Mouse (Mus musculus) kidney, embryonic 14.5 days (tissue): Measurements from ENCODE around the gene Bricd5. TPM values are rescaled to one million over a fixed set of nuclear protein-coding genes. Genes with fewer than 3 reads are reported as not detected.
A peak's percentile ranks its signal among the peaks of the same experiment; 100 is the strongest.

Experiments used
- ATAC-seq: fragments of 200-750 bp; cut with Nextera tagmentation; 2 replicates; pipeline ENCODE4 v1.8.0; 2017; ENCODE audit warnings: moderate number of reproducible peaks, mild to moderate bottlenecking, moderate TSS enrichment, moderate library complexity; ENCODE audit not compliant: low FRiP score, low TSS enrichment
- H3K27ac ChIP-seq: fragments of 300-500 bp; sonication (generic); 2 replicates; pipeline ENCODE4 v1.5.1; 2014; ENCODE audit warnings: low read depth, mild to moderate bottlenecking, low read length, moderate library complexity, mixed read lengths
- H3K27me3 ChIP-seq: fragments of 300-500 bp; sonication (generic); 2 replicates; pipeline ENCODE4 v1.6.1; 2014; ENCODE audit warnings: mild to moderate bottlenecking, low read length; ENCODE audit not compliant: control insufficient read depth, insufficient read depth
- H3K36me3 ChIP-seq: fragments of 300-500 bp; sonication (generic); 2 replicates; pipeline ENCODE4 v1.6.1; 2014; ENCODE audit warnings: low read length, mixed read lengths; ENCODE audit not compliant: control insufficient read depth, insufficient read depth
- H3K4me1 ChIP-seq: fragments of 300-500 bp; sonication (generic); 2 replicates; pipeline ENCODE4 v1.6.1; 2014; ENCODE audit warnings: low read length, mixed read lengths; ENCODE audit not compliant: control insufficient read depth, insufficient read depth
- H3K4me2 ChIP-seq: fragments of 300-500 bp; sonication (generic); replicated peaks from 2 replicates; pipeline ENCODE4 v1.6.1; 2014; ENCODE audit warnings: low read depth, mild to moderate bottlenecking, low read length
- H3K4me3 ChIP-seq: fragments of 300-500 bp; sonication (generic); 2 replicates; pipeline ENCODE4 v1.5.1; 2014; ENCODE audit warnings: mild to moderate bottlenecking, low read length
- H3K9ac ChIP-seq: fragments of 300-500 bp; sonication (generic); 2 replicates; pipeline ENCODE4 v1.6.1; 2014; ENCODE audit warnings: low read depth, mild to moderate bottlenecking, low read length, moderate library complexity
- H3K9me3 ChIP-seq: fragments of 300-500 bp; sonication (generic); 2 replicates; pipeline ENCODE4 v1.6.1; 2016; ENCODE audit warnings: low read length; ENCODE audit not compliant: control insufficient read depth
- WGBS: fragments of 180-500 bp; shearing (Covaris S2); extraction: QIAGEN DNeasy Blood & Tissue Kit; methylation state at CpG from one replicate; pipeline ENCODE4 v1.1.7; 2014; 5-methylcytosine and 5-hydroxymethylcytosine counted together
- polyA plus RNA-seq: library from polyadenylated mRNA; unstranded; fragments of >200 nt; fragmentation: Nextera tagmentation; extraction: Ambion mirVana; gene quantifications from 2 replicates; pipeline ENCODE4 v1.2.1, GENCODE M21; 2014

Gene Bricd5
- polyA plus RNA-seq, 1 experiment from 2014 or later, result 1.6 TPM

DNA sequence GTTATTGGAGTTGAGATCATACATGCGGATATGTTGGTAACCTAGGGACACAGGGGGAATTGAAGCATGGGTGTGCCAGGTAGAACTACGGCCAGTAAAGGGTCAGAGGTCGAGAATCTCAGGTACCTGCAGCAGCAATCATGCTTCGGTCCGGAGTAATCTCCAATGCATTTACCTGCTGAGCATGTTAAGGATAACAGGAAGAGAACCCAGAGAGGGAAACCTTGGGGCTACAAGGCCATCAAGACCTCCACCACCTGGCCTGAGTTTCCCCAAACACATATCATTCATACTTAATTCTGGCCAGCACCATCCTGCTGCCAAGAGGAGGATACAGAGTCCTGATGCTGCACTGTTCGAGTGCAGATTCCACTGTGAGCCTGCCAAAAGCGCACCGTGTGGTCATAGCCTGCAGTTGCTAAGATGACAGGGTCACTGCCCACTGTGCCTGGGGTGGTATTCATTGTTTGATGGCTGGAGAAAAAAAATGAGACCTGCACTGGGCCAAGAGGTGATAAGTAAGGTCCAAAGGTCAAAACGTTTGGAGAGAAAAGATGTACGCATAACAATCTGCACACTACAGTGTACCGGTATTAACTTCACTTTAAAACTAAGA lies 4.4 kb downstream of the Bricd5 start:
- peak overlapping the region; percentile 81 for H3K9ac ChIP-seq
- H3K27ac ChIP-seq, result no peak overlapping the region
- H3K9me3 ChIP-seq, result no peaks in the 10 kb centered on the region
- peaks cover 23% of the 10 kb centered on the region for H3K4me1 ChIP-seq
- no peaks in the 10 kb centered on the region for H3K27me3 ChIP-seq
- H3K36me3 ChIP-seq, result peaks cover 38% of the 10 kb centered on the region
- peak overlapping the region; percentile 75 for H3K4me3 ChIP-seq
- H3K4me2 ChIP-seq, result peak overlapping the region; percentile 64
- WGBS, result 50% methylated on average over 11 of the region's 11 CpGs
- ATAC-seq, result peak; percentile 17

DNA sequence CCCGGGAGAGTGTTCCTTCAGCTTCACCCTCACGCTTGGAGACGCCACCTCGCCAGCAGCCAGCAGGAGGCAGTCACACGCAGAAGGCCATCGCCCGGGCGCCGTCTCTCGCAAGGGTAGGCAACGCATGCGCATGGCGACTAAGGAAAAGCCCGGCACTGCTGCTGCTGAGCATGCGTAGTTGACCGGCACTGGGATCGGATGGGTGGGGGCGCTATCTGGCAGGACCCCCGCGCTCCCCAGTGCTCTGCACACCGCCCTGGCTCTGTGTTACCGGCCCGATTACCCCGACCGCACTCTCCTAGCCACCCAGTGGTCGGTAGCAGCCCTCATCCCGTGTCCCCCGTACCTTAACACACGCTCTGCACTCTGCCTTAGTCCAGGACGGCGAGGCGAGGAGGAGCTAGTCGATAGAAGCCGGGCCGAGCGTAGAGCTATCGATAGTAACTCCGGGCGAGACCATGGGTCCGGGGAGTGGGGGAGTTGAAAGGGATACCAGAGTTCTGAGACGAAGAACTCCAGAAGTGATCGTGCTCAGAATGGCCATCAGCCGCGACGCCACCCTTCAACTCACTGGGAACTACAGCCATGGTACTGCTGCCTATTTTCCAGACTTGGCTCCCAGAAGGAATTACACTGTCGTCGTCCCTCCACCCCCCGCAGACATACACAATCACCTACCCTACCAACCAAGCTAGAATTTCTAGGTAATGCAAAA lies 5.1 kb downstream of the Bricd5 start, which contains the start of gene Mlst8:
Mlst8 (minus strand) TSS at position 416 of the 718 bp plus-strand sequence.
- Histone ChIP-seq H3K36me3 (peaks cover 36% of the 10 kb centered on the region), H3K9ac (peak within 1 kb of the TSS; percentile 81), H3K4me2 (peak within 1 kb of the TSS; percentile 64), H3K27ac (peak within 1 kb of the TSS; percentile 93), H3K4me1 (peaks cover 17% of the 10 kb centered on the region), H3K4me3 (peak within 1 kb of the TSS; percentile 75), H3K27me3 (no peaks in the 10 kb centered on the region), H3K9me3 (no peaks in the 10 kb centered on the region)
- under 1% methylated on average over 48 of the region's 48 CpGs for WGBS
- peak; percentile 93 for ATAC-seq

DNA sequence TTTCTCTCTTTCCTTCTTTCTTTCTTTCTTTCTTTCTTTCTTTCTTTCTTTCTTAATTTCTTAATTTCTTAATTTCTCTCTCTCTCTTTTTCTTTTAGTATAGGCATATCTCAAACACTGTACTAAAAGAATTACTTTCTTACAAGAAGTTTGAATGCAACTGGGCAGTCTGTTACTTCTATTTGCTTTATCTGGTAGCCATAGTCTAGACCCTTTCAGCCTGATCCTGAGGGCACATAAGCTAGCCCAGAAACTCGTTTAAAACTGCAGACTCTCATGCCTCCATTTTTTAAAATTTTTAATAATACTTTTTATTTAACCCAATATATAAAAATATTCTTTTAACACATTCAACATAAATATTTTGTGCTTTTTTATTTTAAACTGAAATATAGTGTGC lies 5.7 kb downstream of the Bricd5 start:
- Histone ChIP-seq H3K4me3 (peak overlapping the region; percentile 75; the same call in 1 of the 2 replicates), H3K36me3 (peaks cover 29% of the 10 kb centered on the region), H3K27ac (no peak overlapping the region), H3K27me3 (no peaks in the 10 kb centered on the region), H3K4me1 (peaks cover 11% of the 10 kb centered on the region), H3K9ac (no peak overlapping the region), H3K4me2 (peak overlapping the region; percentile 35; the same call in 1 of the 2 replicates), H3K9me3 (no peaks in the 10 kb centered on the region)
- ATAC-seq, result no peak
- WGBS, result 18% methylated on average over 1 of the region's 1 CpGs

DNA sequence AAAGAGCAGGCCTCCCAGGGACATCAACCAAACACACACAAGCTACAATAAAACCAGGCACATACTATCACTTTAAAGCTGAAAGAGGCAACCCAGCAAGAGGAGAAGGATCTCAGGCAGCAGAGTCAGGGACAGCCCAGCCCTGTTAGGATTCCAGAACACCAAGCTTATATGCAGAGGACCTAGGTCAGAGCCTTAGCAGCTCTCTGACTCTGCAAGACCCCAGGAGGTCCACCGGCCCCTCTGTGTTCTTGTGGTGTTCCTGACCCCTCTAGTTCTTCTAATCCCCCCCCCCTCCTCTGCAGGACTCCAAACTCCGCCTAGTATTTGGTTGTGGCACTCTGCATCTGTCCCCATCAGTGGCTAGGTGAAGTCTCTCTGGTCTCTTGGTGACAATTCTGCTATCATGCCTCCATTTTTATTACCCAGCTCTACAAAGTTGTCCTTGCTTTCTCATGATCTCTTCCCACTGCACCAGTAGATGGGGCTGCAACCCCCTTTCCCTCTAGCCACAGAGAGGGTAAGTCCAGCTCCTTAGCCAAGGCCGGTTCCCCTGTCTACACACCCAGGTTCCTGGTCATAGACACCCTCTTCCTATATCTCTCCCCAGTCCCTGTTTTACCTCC lies 6.6 kb downstream of the Bricd5 start:
- Histone ChIP-seq H3K27ac (no peak overlapping the region), H3K4me3 (no peak overlapping the region), H3K9ac (no peak overlapping the region), H3K27me3 (no peaks in the 10 kb centered on the region), H3K36me3 (peaks cover 21% of the 10 kb centered on the region), H3K4me1 (peaks cover 10% of the 10 kb centered on the region), H3K4me2 (no peak overlapping the region), H3K9me3 (no peaks in the 10 kb centered on the region)
- WGBS, result 62% methylated on average over 3 of the region's 3 CpGs
- ATAC-seq, result no peak

DNA sequence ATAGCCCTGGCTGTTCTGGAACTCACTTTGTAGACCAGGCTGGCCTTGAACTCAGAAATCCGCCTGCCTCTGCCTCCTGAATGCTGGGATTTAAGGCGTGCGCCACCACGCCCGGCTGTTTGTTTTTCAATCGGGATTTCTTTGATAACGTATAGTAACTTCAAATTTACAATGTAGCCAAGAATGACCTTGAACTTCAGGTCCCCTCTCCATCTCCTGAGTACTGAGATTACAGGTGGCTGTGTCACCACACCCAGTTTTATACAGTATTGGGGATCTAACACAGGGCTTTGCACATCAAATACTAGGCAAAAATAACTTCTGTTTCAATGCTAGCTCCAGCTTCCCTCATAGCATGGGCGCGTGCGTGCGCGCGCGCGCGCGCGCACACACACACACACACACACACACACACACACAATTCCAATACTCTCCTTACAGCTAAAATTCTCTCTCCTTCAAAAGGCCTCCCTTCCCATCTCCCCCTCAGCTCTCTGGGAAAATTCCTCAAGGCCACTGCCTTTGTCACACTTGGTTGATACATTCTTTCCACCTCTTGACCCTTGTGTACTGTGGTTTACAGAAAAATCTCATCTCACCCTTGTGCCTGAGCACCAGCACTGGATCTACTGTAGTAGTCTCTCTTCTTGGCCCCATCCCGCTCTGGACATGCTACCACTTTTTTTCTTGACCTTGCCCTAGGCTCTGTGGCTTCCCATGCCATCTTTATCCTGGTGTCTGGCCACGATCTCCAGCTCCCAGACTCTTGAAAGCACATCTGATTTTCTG lies 7.5 kb downstream of the Bricd5 start:
- Histone ChIP-seq H3K9ac (no peak overlapping the region), H3K27me3 (no peaks in the 10 kb centered on the region; the same call in 1 of the 2 replicates), H3K4me1 (peaks cover 10% of the 10 kb centered on the region), H3K9me3 (no peaks in the 10 kb centered on the region), H3K27ac (no peak overlapping the region), H3K4me2 (no peak overlapping the region), H3K4me3 (no peak overlapping the region), H3K36me3 (peaks cover 12% of the 10 kb centered on the region)
- 94% methylated on average over 20 of the region's 20 CpGs for WGBS
- no peak for ATAC-seq

DNA sequence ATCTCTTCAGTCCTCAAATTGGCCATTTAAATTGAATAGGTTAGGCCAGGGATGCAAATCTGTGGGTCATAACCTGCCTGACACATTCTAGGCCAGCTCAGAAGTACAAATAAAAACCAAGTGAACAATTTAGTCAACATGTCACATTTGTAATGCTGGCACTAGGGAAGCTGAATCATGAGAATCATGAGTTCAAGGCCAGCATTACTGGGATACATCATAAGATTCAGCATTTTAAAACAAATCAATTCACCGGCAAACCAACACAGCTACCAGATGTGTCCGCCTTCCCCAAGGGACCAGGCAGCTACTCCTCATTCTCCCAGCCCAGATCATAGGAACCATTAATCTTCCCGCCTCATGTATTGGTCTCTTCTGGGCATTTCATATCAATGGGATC lies 9.8 kb downstream of the Bricd5 start:
- 85% methylated on average over 3 of the region's 3 CpGs for WGBS
- Histone ChIP-seq H3K9me3 (no peaks in the 10 kb centered on the region), H3K4me2 (no peak overlapping the region), H3K9ac (no peak overlapping the region), H3K36me3 (no peaks in the 10 kb centered on the region), H3K27ac (no peak overlapping the region), H3K4me3 (no peak overlapping the region), H3K27me3 (peaks cover 7% of the 10 kb centered on the region), H3K4me1 (no peaks in the 10 kb centered on the region; the same call in 1 of the 2 replicates)
- no peak for ATAC-seq

DNA sequence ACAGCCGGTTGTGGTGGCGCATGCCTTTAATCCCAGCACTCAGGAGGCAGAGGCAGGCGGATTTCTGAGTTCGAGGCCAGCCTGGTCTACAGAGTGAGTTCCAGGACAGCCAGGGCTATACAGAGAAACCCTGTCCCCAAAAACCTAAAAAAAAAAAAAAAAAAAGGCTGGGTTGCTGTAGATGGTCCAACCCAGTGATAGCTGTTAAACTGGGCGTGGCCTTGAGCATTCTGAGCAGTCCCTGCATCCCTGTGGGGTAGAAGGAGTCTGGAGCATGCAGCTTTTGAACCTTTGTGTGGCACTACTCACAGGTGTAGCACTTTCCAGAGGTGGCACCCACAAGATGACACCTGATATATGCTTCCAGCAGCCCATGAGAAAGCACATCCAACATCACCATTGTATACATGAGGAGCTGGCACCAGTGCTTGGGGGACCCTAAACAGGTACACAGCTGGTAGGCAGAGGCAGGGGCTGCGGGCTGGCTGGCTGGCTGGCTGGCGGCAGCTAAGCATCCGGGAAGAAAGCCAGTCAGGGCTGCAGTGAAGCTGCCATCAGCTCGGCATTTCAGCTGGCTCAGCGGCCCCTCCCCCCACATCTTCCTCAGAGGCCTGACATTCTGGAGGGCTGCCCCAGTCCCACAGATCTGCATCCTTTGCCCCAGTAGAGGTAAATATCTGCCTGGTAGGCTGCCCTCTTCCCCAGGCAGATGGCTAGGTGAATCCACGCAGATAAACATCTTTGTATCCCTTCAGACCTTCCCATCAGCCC lies 11.6 kb downstream of the Bricd5 start:
- no peak for ATAC-seq
- Histone ChIP-seq H3K4me2 (no peak overlapping the region), H3K27ac (no peak overlapping the region), H3K9ac (no peak overlapping the region), H3K27me3 (peaks cover 9% of the 10 kb centered on the region), H3K36me3 (no peaks in the 10 kb centered on the region), H3K4me3 (no peak overlapping the region), H3K9me3 (no peaks in the 10 kb centered on the region), H3K4me1 (peaks cover 6% of the 10 kb centered on the region; the same call in 1 of the 2 replicates)
- 49% methylated on average over 11 of the region's 11 CpGs for WGBS

DNA sequence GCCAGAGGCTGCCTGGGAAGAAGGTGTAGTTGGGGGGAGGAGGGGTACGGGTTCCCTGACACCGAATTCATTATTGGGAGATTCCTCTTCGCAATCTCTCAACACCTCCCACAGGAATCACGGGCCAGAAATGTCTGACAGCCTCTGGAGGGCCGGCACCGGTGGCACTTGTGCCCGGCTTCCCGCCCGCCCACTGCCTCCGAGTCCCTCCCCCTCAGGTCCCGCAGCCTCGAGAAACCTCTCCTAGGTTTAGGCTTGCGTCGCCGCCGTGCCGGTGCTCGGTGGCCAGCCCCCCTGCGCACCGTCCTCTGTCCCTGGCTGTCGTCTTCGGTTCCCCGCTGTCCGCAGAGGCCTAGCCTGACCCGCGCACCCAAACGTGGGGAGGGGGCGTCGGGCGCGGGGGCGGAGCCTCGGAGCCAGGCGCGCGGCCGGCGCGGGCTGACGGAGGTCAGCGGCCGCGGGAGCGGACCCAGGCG lies 14.5 kb downstream of the Bricd5 start, which contains the start of gene Caskin1:
Caskin1 (plus strand) TSS at position 416 of the 476 bp plus-strand sequence.
- Histone ChIP-seq H3K4me2 (peak within 1 kb of the TSS; percentile 95), H3K9me3 (no peaks in the 10 kb centered on the region), H3K4me3 (peak within 1 kb of the TSS; percentile 57), H3K4me1 (peaks cover 6% of the 10 kb centered on the region; the same call in 1 of the 2 replicates), H3K9ac (peak within 1 kb of the TSS; percentile 73), H3K36me3 (no peaks in the 10 kb centered on the region), H3K27ac (no peak within 1 kb of the TSS), H3K27me3 (peaks cover 9% of the 10 kb centered on the region)
- WGBS, result 2% methylated on average over 40 of the region's 45 CpGs
- ATAC-seq, result peak; percentile 51
